In genomic region chr6:97148383-97149251, GRCm38 (mm10) we compare ENCODE assay signal across 8 mouse cellular contexts. TPM values are rescaled to one million over a fixed set of nuclear protein-coding genes. Genes with fewer than 3 reads are reported as not detected.
DNase-seq lines count a peak whose midpoint lies in the region; ATAC-seq and TF ChIP-seq lines count a peak whose summit lies in the region.

TSS of gene Eogt (minus strand) at chr6:97149182.

- peak within 1 kb of the TSS; percentile 84 for H3K9ac ChIP-seq in kidney, embryonic 15.5 days

- ATAC-seq in erythroblast, adult 5-6 weeks (replicated peaks; ENCODE audit: low FRiP score, poor library complexity, severe bottlenecking) = peak; percentile 88
- ATAC-seq in kidney, embryonic 15.5 days (replicated peaks; ENCODE audit: low FRiP score) = peak; percentile 85

- H3K27me3 ChIP-seq in heart, embryonic 10.5 days (ENCODE audit: insufficient read depth, poor library complexity, severe bottlenecking) = no peaks in the 10 kb centered on the region
- no peaks in the 10 kb centered on the region for H3K27me3 ChIP-seq in kidney, embryonic 15.5 days

- DNase-seq in A20 (ENCODE audit: low read depth, low spot score) (peak; percentile 88), liver (peak; percentile 83)
- peak; percentile 92 for DNase-seq in heart, embryonic 10.5 days (ENCODE audit: low spot score)
- DNase-seq in monocyte, adult 2 months (ENCODE audit: low read depth in 1 of 2, low spot score in 2 of 2) = peak; percentile 12 to 35
- DNase-seq in spleen, postnatal 14 days (ENCODE audit: low spot score in 2 of 2) = peak; percentile 57 to 62

- H3K9me3 ChIP-seq in heart, embryonic 10.5 days = no peaks in the 10 kb centered on the region
- no peaks in the 10 kb centered on the region for H3K9me3 ChIP-seq in kidney, embryonic 15.5 days (replicated peaks)

- 1% methylated on average over 56 of the region's 56 CpGs for WGBS in bone marrow, adult 2 months
- WGBS in heart, embryonic 10.5 days = under 1% methylated on average over 55 of the region's 56 CpGs
- WGBS in kidney, embryonic 15.5 days = 0% methylated on average over 56 of the region's 56 CpGs

- no peak for TF ChIP-seq POLR2A in bone marrow, adult 2 months (IDR thresholded peaks at IDR 0.05; ENCODE audit: borderline replicate concordance, control insufficient read depth, low read depth, low read length)

- H3K4me1 ChIP-seq in bone marrow, adult 2 months (ENCODE audit: control insufficient read depth, insufficient read depth, low read length) = no peaks in the 10 kb centered on the region; the same call in 1 of the 2 replicates
- H3K4me1 ChIP-seq in heart, embryonic 10.5 days = peaks cover 30% of the 10 kb centered on the region
- H3K4me1 ChIP-seq in kidney, embryonic 15.5 days = peaks cover 30% of the 10 kb centered on the region

- peaks cover 8% of the 10 kb centered on the region; the same call in 1 of the 2 replicates for H3K36me3 ChIP-seq in heart, embryonic 10.5 days
- H3K36me3 ChIP-seq in kidney, embryonic 15.5 days = peaks cover 2% of the 10 kb centered on the region; the same call in 1 of the 2 replicates

- H3K4me3 ChIP-seq in bone marrow, adult 2 months (replicated peaks; ENCODE audit: control insufficient read depth, low read depth, low read length) = peak within 1 kb of the TSS; percentile 66
- peak within 1 kb of the TSS; percentile 81 for H3K4me3 ChIP-seq in heart, embryonic 10.5 days
- peak within 1 kb of the TSS; percentile 69 for H3K4me3 ChIP-seq in kidney, embryonic 15.5 days (replicated peaks)

- no peak within 1 kb of the TSS for H3K27ac ChIP-seq in bone marrow, adult 2 months (ENCODE audit: control insufficient read depth, insufficient read depth, low read depth, low read length, poor library complexity)
- H3K27ac ChIP-seq in heart, embryonic 10.5 days = peak within 1 kb of the TSS; percentile 93
- peak within 1 kb of the TSS; percentile 84 for H3K27ac ChIP-seq in kidney, embryonic 15.5 days

- peak; percentile 19; the same call in 1 of the 2 replicates for TF ChIP-seq CTCF in bone marrow, adult 2 months (IDR thresholded peaks at IDR 0.05; ENCODE audit: control insufficient read depth, insufficient read depth, low read length)

- peak within 1 kb of the TSS; percentile 97 for H3K4me2 ChIP-seq in kidney, embryonic 15.5 days

RNA-seq across cellular contexts. Expression of gene Eogt, which starts in this region (rescaled TPM):
- polyA plus RNA-seq in bone marrow, adult 2 months (2011; ENCODE audit: insufficient read depth, insufficient read length, low replicate concordance, missing spikeins) = 2.8 and 4.5 TPM in 2 replicates
- 3.3 and 6.1 TPM in 2 replicates for total RNA-seq in erythroblast, adult 5-6 weeks (2015; ENCODE audit: low replicate concordance)
- total RNA-seq in erythroblast, adult 5-6 weeks (2017; ENCODE audit: low replicate concordance) = 1.7 and 4.6 TPM in 2 replicates
- 11.2 and 14.9 TPM in 2 replicates for polyA plus RNA-seq in heart, embryonic 10.5 days (2016; fragmentation: Nextera tagmentation; extraction: Ambion mirVana)
- polyA plus RNA-seq in kidney, embryonic 15.5 days (2015; fragmentation: Nextera tagmentation; extraction: Ambion mirVana) = 18.7 and 20.1 TPM in 2 replicates

Comparison
In these comparisons a context has a peak if more than half of its experiments do, and no peak if none do; other contexts are left out.
1. DNase-seq: peak in every context shown above with its lines; median percentile 92 in heart, embryonic 10.5 days; 88 in A20; 83 in liver; 60 in spleen, postnatal 14 days; 24 in monocyte, adult 2 months.